Mouse (Mus musculus) spleen, adult 2 months (tissue): ENCODE results near the gene Gtf2ird1. TPM values are rescaled to one million over a fixed set of nuclear protein-coding genes. Genes with fewer than 3 reads are reported as not detected.
A peak's percentile ranks its signal among the peaks of the same experiment; 100 is the strongest.

Experiments used
- DNase-seq, 2 experiments: peaks; one replicate each; pipeline versions ENCODE4 v3.0.0 to v3.0.0-alpha.2; 2012 to 2021; ENCODE audit warnings: low spot score in 2 of 2, low read depth in 1 of 2
- H3K27ac ChIP-seq: fragments of 200-500 bp; 2 replicates; pipeline ENCODE4 v1.5.1; 2012; ENCODE audit warnings: low read length, inconsistent platforms; ENCODE audit not compliant: insufficient read depth
- H3K27me3 ChIP-seq: fragments of 200-500 bp; 2 replicates; pipeline ENCODE4 v1.6.1; 2012; ENCODE audit warnings: mild to moderate bottlenecking, moderate library complexity, low read length, inconsistent platforms; ENCODE audit not compliant: control insufficient read depth, insufficient read depth
- H3K36me3 ChIP-seq: fragments of 200-500 bp; 2 replicates; pipeline ENCODE4 v1.6.1; 2012; ENCODE audit warnings: mild to moderate bottlenecking, low read length, inconsistent platforms; ENCODE audit not compliant: control insufficient read depth, insufficient read depth
- H3K4me1 ChIP-seq: fragments of 200-500 bp; 2 replicates; pipeline ENCODE4 v1.6.1; 2011; ENCODE audit warnings: inconsistent platforms; ENCODE audit not compliant: control insufficient read depth, insufficient read depth, insufficient read length
- H3K4me3 ChIP-seq: fragments of 200-500 bp; 2 replicates; pipeline ENCODE4 v1.5.1; 2011; ENCODE audit warnings: mild to moderate bottlenecking, inconsistent platforms; ENCODE audit not compliant: insufficient read depth, insufficient read length; ENCODE audit errors: extremely low read depth
- CTCF ChIP-seq: fragments of 200-500 bp; IDR thresholded peaks from 2 replicates; pipeline ENCODE4 v1.5.1; 2011; ENCODE audit warnings: mild to moderate bottlenecking, inconsistent platforms; ENCODE audit not compliant: insufficient read depth, insufficient read length, insufficient replicate concordance; ENCODE audit errors: extremely low read depth
- POLR2A ChIP-seq: fragments of 200-500 bp; IDR thresholded peaks from 2 replicates; pipeline ENCODE4 v1.6.1; 2011; ENCODE audit warnings: low read depth, low read length, inconsistent platforms
- WGBS: fragments of 180-500 bp; shearing (Covaris S2); methylation state at CpG from one replicate; pipeline ENCODE4 v1.1.7; 2018; 5-methylcytosine and 5-hydroxymethylcytosine counted together
- polyA plus RNA-seq: library from polyadenylated mRNA; depleted of rRNA; stranded (reverse); fragments of >200 nt; gene quantifications from 2 replicates; pipeline ENCODE4 v1.2.3, GENCODE M21; 2012; rRNA removed

Gene Gtf2ird1
- polyA plus RNA-seq = 9.2 and 12.1 TPM in 2 replicates

DNA sequence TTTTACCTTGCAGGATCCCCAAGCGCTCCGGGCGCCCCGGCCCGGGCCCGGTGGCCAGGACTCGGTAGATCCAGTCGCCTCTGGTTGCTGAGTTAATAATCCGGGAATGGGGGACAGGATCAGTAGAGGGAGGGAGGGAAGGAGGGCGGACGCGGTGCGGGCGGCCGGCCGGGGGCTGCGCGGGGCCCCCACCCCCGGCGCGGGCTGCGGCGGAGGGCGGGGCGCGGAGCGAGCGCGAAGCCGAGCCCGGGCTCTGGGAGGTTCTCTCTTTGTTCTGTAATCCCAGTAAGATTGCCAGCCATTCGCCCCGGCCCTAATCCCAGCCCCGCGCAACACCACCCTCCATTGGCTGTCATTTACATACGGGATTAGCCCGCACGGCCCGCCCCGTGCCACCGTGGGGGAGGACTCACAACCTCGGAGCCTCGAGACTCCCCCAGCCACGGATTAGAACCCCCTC lies at the start of gene Gtf2ird1:
TSS of gene Gtf2ird1 (minus strand) at position 214 of the 460 bp plus-strand sequence.
- no peak for TF ChIP-seq CTCF
- no peak for TF ChIP-seq POLR2A
- DNase-seq = peak in 1 of 2 experiments; percentile 6
- peak within 1 kb of the TSS; percentile 53 for H3K4me3 ChIP-seq
- WGBS = 2% methylated on average over 36 of the region's 44 CpGs
- peak within 1 kb of the TSS; percentile 27; the same call in 1 of the 2 replicates for H3K27ac ChIP-seq
- no peaks in the 10 kb centered on the region; the same call in 1 of the 2 replicates for H3K4me1 ChIP-seq
- peaks cover 3% of the 10 kb centered on the region for H3K27me3 ChIP-seq
- H3K36me3 ChIP-seq = no peaks in the 10 kb centered on the region

DNA sequence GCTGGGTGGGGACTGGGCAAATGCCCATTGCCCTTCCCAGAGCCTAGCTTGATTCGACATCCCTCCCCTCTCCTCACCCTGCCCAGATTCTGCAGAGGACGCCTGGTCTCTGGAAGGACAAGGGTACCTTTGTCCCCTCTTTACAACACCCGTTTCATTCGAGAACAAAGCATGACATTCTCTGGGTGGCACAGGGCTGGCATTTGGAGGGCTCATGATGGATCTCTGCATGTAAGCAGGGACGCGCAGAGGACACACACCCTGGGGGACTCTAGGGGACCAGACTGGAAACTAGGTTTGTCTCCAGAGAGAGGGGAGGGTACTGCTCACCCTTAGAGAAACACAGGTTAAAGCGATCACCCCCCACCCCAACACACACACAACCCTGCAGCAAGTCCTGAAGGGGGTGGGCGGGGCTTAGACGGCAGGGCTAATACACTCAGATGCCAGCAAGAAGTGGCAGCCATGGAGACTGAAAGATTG lies 49.3 kb upstream of the Gtf2ird1 start:
- Histone ChIP-seq H3K4me3 (no peak overlapping the region), H3K4me1 (no peaks in the 10 kb centered on the region), H3K27me3 (no peaks in the 10 kb centered on the region), H3K36me3 (peaks cover 4% of the 10 kb centered on the region), H3K27ac (no peak overlapping the region)
- 90% methylated on average over 9 of the region's 9 CpGs for WGBS
- no peak for TF ChIP-seq CTCF
- TF ChIP-seq POLR2A = no peak
- DNase-seq = no peak

DNA sequence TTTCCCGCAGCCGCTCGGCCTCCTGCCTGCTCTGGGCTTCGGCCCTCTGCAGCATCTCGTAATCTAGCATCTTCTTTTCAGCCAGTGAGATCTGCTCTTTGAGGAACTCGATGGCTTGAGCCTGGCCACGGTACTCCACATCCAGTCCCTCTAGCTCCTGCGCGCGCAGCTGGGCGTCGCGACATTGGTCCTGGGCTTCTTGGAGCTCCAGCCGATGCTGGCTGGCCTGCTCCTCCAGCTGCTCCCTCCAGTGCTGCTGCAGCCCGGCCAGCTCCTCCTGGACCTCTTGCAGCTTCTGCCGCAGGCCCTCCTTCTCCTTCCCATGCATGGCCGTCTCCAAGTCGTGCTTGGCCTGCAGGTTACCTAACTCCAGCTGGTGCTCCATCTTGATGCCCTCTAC lies 46.1 kb upstream of the Gtf2ird1 start:
- Histone ChIP-seq H3K36me3 (peaks cover 4% of the 10 kb centered on the region), H3K4me1 (no peaks in the 10 kb centered on the region), H3K4me3 (no peak overlapping the region), H3K27ac (no peak overlapping the region), H3K27me3 (no peaks in the 10 kb centered on the region)
- DNase-seq = no peak
- 98% methylated on average over 18 of the region's 18 CpGs for WGBS
- TF ChIP-seq CTCF (no peak), POLR2A (no peak)

DNA sequence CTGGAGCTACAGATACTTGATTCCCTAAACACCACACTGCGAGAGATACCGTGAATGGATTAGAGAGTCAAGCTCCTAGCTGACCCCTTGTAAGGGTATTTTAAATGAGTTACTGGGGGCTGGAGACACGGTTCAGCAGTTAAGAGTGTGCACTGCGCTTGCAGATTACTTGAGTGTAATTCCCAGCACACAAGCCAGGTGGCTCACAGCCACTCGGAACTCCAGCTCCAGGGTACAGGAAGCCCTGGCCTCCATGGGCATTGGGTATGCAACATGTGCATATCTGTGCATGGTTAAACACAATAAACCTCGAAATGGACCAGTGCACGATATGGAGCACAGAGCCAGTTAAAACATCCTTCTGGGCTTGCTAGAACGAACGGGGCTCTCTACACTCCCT lies 44.9 kb upstream of the Gtf2ird1 start:
- Histone ChIP-seq H3K36me3 (peaks cover 4% of the 10 kb centered on the region), H3K4me3 (no peak overlapping the region), H3K4me1 (no peaks in the 10 kb centered on the region), H3K27ac (no peak overlapping the region), H3K27me3 (no peaks in the 10 kb centered on the region)
- no peak for DNase-seq
- no peak for TF ChIP-seq CTCF
- TF ChIP-seq POLR2A = no peak
- WGBS = 68% methylated on average over 9 of the region's 9 CpGs

DNA sequence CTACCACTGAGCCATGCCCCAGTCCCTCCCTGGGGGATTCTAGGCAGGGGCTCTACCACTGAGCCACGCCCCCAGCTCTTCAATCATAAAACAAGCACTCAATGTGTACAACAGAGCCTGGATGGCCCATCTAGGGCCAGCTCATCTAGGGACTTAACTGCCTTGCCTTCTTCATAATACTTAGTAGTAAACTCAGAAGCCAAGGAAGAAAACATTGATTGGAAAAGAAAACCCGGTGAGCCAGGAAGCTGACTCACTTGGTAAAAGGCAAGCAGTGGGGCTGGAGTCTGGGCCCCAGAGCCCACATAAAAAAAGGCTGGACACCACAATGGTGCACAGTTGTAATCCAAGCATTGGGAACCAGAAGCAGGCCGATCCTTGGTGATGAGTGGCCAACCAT lies 44.2 kb upstream of the Gtf2ird1 start:
- Histone ChIP-seq H3K27me3 (no peaks in the 10 kb centered on the region), H3K4me1 (no peaks in the 10 kb centered on the region), H3K36me3 (peaks cover 4% of the 10 kb centered on the region), H3K4me3 (no peak overlapping the region), H3K27ac (no peak overlapping the region)
- no peak for DNase-seq
- WGBS = 90% methylated on average over 3 of the region's 3 CpGs
- TF ChIP-seq POLR2A (no peak), CTCF (no peak)

DNA sequence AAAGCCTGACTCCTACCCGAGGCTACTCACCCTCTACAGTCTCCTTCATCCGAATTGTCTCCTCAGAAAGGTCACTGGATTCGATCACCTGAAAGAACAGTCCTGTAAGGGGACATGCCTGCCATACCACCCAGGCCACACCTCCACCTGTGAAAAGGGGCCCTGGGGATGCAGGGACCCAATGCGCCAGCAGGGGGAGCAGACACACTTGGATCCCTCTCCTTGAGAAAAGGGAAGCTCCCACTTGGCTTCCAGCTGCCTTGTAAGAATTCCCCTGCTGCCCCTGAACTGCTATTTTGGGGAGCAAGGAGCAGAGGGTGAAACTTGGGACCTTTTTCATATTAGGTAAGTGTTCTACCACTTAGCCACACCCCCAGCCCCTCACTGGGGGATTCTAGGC lies 43.5 kb upstream of the Gtf2ird1 start:
- WGBS = 81% methylated on average over 4 of the region's 4 CpGs
- peak; percentile 59; the same call in 1 of the 2 replicates for TF ChIP-seq CTCF
- no peak for TF ChIP-seq POLR2A
- Histone ChIP-seq H3K27ac (no peak overlapping the region), H3K36me3 (peaks cover 4% of the 10 kb centered on the region), H3K4me3 (no peak overlapping the region), H3K4me1 (no peaks in the 10 kb centered on the region), H3K27me3 (no peaks in the 10 kb centered on the region)
- DNase-seq = peak in 1 of 2 experiments; percentile 42

DNA sequence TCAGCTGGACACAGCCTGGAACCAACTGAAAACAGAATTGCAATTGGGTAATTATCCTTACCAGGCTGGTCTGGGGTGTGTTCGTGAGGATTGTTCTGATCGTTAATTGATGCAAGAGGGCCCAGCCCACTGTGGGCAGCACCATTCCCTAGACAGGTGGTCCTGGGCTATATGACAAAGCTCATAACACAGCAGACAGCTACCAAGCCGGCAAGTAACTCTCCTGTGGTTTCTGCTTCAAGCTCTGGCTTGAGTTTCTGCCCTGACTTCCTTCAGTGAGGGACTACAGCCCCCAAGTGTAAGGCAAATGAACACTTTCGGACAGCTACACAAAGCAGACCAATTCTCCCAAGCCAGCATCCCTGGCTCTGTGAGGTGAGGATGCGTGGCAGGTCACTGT lies 40.5 kb upstream of the Gtf2ird1 start:
- no peak for TF ChIP-seq CTCF
- no peak for TF ChIP-seq POLR2A
- Histone ChIP-seq H3K27ac (no peak overlapping the region), H3K4me3 (no peak overlapping the region), H3K36me3 (no peaks in the 10 kb centered on the region), H3K27me3 (no peaks in the 10 kb centered on the region), H3K4me1 (no peaks in the 10 kb centered on the region)
- DNase-seq = no peak
- WGBS = 95% methylated on average over 5 of the region's 5 CpGs

DNA sequence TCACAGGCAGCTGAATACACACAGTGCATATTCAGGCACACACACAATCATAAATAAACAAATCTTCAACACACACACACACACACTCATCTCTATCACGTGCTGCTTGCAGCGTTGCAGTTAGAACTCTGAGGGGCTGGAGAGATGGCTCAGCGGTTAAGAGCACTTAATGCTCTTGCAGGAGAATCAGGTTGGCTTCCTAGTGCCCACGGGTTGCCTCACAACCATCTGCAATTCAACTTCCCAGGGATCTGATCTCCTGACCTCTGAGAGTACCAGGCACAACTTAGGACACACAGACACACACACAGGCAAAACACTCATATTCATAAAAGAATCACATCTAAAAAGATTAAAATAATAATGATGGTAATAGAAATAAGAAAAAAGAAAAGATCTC lies 39.3 kb upstream of the Gtf2ird1 start:
- WGBS = 87% methylated on average over 4 of the region's 4 CpGs
- no peak overlapping the region for H3K4me3 ChIP-seq
- TF ChIP-seq CTCF = no peak
- no peak for TF ChIP-seq POLR2A
- H3K27me3 ChIP-seq = no peaks in the 10 kb centered on the region
- no peak overlapping the region for H3K27ac ChIP-seq
- no peaks in the 10 kb centered on the region for H3K4me1 ChIP-seq
- DNase-seq = no peak
- H3K36me3 ChIP-seq = no peaks in the 10 kb centered on the region
